Mouse (Mus musculus) testis, adult 2 months (tissue): ENCODE measurements around the gene Ifnlr1.

Experiments used
- CTCF ChIP-seq: fragments of 200-500 bp; IDR thresholded peaks from 2 replicates; pipeline ENCODE4 v1.5.1; 2012; ENCODE audit warnings: low read depth, mild to moderate bottlenecking, inconsistent platforms, low read length, moderate library complexity; ENCODE audit not compliant: control insufficient read depth, insufficient read depth, insufficient replicate concordance
- POLR2A ChIP-seq: fragments of 200-500 bp; IDR thresholded peaks from 2 replicates; pipeline ENCODE4 v1.6.1; 2012; ENCODE audit warnings: low read depth, mild to moderate bottlenecking, inconsistent platforms, low read length, moderate library complexity; ENCODE audit not compliant: control insufficient read depth

DNA sequence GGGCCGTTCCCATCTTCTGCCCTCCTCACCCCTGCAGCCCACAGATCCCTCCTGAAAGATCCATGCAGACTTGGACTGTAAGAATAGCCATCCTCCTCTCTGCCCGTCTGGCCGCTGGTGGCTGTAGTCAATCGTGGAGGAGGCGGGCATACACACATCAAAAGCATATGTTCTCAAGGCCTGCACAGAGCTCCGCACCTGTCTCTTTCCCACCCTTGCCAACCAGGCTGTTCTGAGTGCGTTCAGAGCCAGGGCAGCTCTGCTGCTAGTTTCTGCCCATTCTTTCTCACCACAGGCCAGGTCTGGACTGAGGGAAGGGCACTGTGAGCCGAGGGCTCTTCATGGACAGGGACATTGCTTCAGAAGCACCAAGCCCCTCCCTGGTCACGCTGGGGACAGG lies 44.1 kb downstream of the Ifnlr1 start:
- TF ChIP-seq CTCF (no peak), POLR2A (no peak)
